Mouse (Mus musculus) liver (tissue): ENCODE results near the gene Col11a2.

Experiments used
- DNase-seq: peaks from one replicate; pipeline ENCODE4 v3.0.0-alpha.2; 2020; ENCODE audit warnings: mixed read lengths

Gene Col11a2

GRCm38 (mm10) chr17:34107109-34107867 is 68.1 kb downstream of the Col11a2 start:
- DNase-seq: no peak

- no peak for DNase-seq
Measured at GRCm38 (mm10) chr17:34108460-34108859, 69.2 kb downstream of the Col11a2 start.

GRCm38 (mm10) chr17:34109038-34109805 is 70.0 kb downstream of the Col11a2 start:
- no peak for DNase-seq

- DNase-seq: no peak
Measured at GRCm38 (mm10) chr17:34109806-34110195, 70.6 kb downstream of the Col11a2 start.

- no peak for DNase-seq
Measured at GRCm38 (mm10) chr17:34110309-34110708, 71.1 kb downstream of the Col11a2 start.

GRCm38 (mm10) chr17:34114114-34114513 is 74.9 kb downstream of the Col11a2 start:
- no peak for DNase-seq
